Mouse (Mus musculus) embryonic facial prominence, embryonic 10.5 days (tissue): ENCODE data around the gene Cd163. TPM values are rescaled to one million over a fixed set of nuclear protein-coding genes. Genes with fewer than 3 reads are reported as not detected.

Source experiments
- DNase-seq: peaks from one replicate; pipeline ENCODE4 v3.0.0-alpha.2; 2017; ENCODE audit warnings: low spot score
- H3K27ac ChIP-seq: fragments of 300-500 bp; sonication (generic); replicated peaks from 2 replicates; pipeline ENCODE4 v1.5.1; 2016; ENCODE audit warnings: mild to moderate bottlenecking
- H3K27me3 ChIP-seq: fragments of 300-500 bp; sonication (generic); replicated peaks from 2 replicates; pipeline ENCODE4 v1.6.1; 2016; ENCODE audit warnings: low read depth, mild to moderate bottlenecking; ENCODE audit not compliant: poor library complexity, severe bottlenecking
- H3K36me3 ChIP-seq: fragments of 300-500 bp; sonication (generic); replicated peaks from 2 replicates; pipeline ENCODE4 v1.6.1; 2016; ENCODE audit warnings: mild to moderate bottlenecking, moderate library complexity
- H3K4me1 ChIP-seq: fragments of 300-500 bp; sonication (generic); 2 replicates; pipeline ENCODE4 v1.6.1; 2016
- H3K4me3 ChIP-seq: fragments of 300-500 bp; sonication (generic); 2 replicates; pipeline ENCODE4 v1.5.1; 2016; ENCODE audit warnings: mild to moderate bottlenecking, moderate library complexity
- H3K9me3 ChIP-seq: fragments of 300-500 bp; sonication (generic); 2 replicates; pipeline ENCODE4 v1.6.1; 2016; ENCODE audit warnings: mild to moderate bottlenecking
- WGBS: fragments of 180-500 bp; shearing (Covaris S2); methylation state at CpG from one replicate; pipeline ENCODE4 v1.1.7; 2016; 5-methylcytosine and 5-hydroxymethylcytosine counted together
- polyA plus RNA-seq: library from polyadenylated mRNA; unstranded; fragments of >200 nt; fragmentation: Nextera tagmentation; extraction: Ambion mirVana; gene quantifications from 2 replicates; pipeline ENCODE4 v1.2.1, GENCODE M21; 2016

The Cd163 gene
- polyA plus RNA-seq, 1 experiment from 2014 or later = not detected

DNA sequence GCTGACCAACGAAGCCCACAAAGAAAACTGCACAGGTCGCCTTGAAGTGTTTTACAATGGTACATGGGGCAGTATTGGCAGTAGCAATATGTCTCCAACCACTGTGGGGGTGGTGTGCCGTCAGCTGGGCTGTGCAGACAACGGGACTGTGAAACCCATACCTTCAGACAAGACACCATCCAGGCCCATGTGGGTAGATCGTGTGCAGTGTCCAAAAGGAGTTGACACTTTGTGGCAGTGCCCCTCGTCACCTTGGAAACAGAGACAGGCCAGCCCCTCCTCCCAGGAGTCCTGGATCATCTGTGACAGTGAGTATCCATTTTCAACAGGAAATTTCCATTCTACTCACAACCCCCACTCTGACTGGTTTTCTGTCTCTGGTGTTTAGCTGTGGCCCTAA lies 15.9 kb downstream of the Cd163 start:
- WGBS = 67% methylated on average over 6 of the region's 6 CpGs
- Histone ChIP-seq H3K27me3 (no peaks in the 10 kb centered on the region), H3K27ac (no peak overlapping the region), H3K4me3 (no peak overlapping the region), H3K9me3 (no peaks in the 10 kb centered on the region), H3K36me3 (no peaks in the 10 kb centered on the region), H3K4me1 (peaks cover 4% of the 10 kb centered on the region)
- no peak for DNase-seq

DNA sequence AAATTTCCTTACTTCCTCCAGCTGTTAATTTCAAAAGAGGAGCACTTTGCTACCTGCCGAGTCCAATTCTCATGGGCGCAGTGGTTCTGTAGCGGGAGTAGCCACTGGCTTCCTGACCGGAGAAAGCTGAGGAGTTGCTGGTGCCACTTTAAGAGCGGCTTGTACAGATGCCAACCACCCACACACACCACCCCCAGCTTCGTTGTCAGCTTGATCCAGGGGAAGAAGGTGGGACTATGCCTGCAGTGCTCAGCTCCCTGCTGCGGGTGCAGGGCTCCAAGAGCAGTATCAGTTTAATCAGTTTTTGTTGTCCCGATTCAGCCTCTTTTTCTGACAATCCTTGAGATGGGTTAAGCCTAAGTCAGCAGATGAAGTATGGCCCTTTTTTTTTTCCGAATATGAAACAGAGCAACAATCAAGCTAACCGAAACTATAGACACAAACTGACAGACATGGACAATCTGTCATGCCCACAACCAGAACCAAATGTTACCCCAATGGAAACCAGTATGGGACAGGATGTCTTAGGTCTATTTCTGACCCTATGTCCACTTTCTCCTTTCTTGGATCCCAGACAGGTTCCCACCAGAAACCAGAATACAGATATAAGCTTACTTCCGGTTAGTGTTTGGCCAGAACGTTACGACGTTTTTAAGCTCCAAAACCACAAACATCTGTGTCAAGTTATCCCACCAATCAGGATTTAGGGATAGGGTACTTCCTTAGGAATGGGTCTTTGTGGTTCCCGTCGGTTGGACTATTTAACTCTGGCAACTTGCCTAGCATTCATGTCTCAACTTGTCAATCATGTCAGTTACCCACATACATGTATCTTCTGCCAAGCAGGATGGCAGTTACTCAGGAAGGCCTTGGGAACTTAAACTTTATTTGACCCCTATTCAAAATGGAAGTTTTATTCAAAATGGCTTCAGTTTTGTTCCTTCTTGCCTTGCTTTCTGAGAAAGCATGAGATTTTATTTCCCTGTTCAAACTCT lies 17.3 kb downstream of the Cd163 start:
- DNase-seq = no peak
- H3K4me1 ChIP-seq = peaks cover 4% of the 10 kb centered on the region
- H3K36me3 ChIP-seq = no peaks in the 10 kb centered on the region
- H3K9me3 ChIP-seq = no peaks in the 10 kb centered on the region
- WGBS = 84% methylated on average over 16 of the region's 16 CpGs
- H3K4me3 ChIP-seq = no peak overlapping the region
- no peak overlapping the region for H3K27ac ChIP-seq
- no peaks in the 10 kb centered on the region for H3K27me3 ChIP-seq

DNA sequence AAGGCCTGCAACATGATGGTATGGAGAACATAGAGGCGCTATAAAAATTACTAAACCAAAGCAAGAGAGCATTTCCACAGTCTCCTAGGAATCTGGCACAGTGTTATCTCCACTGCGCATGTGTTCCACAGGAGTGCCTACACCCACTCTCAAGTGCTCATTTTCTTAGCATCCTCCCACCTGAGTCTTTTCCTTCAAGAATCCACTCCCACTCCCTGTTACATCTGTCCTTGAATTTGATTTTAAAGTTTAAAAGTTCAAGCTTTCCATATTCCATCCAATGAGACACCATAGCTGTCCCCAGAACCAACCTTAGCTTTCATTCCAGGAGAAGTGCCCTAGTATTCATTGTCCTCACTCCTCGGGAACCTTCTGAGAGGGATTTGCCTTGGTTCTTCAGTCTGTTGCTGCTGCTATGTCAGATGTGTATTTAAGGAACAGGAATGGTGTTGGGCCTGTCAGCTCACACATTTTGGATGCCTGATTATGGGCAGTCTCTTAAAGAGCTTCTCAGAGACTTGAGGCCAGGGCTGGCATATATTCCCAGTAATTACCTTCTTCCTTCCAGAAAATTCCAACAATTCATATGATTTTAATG lies 24.0 kb downstream of the Cd163 start:
- Histone ChIP-seq H3K4me3 (no peak overlapping the region), H3K36me3 (no peaks in the 10 kb centered on the region), H3K4me1 (no peaks in the 10 kb centered on the region), H3K27ac (no peak overlapping the region), H3K9me3 (no peaks in the 10 kb centered on the region), H3K27me3 (no peaks in the 10 kb centered on the region)
- no peak for DNase-seq
- 92% methylated on average over 3 of the region's 3 CpGs for WGBS

DNA sequence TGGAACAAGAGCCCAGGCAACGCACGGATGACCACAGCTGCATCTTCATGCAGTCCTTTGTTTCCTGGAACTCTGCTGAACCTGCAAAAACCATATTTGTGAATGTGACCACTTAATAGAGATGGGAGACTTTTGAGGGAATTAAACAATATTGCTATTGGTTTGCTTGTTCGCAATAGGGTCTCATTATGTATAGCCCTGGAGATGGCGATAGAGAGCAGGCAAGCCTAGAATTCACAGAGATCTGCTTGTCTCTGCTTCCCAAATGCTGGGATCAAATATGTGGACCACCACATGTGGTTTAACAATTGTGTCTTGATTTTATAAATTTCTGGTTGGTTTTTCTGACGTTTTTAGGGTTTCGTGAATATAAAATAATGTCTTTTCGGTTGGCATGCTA lies 25.2 kb downstream of the Cd163 start:
- Histone ChIP-seq H3K27ac (no peak overlapping the region), H3K36me3 (no peaks in the 10 kb centered on the region), H3K4me1 (no peaks in the 10 kb centered on the region), H3K4me3 (no peak overlapping the region), H3K27me3 (no peaks in the 10 kb centered on the region), H3K9me3 (no peaks in the 10 kb centered on the region)
- WGBS = 90% methylated on average over 7 of the region's 7 CpGs
- no peak for DNase-seq

DNA sequence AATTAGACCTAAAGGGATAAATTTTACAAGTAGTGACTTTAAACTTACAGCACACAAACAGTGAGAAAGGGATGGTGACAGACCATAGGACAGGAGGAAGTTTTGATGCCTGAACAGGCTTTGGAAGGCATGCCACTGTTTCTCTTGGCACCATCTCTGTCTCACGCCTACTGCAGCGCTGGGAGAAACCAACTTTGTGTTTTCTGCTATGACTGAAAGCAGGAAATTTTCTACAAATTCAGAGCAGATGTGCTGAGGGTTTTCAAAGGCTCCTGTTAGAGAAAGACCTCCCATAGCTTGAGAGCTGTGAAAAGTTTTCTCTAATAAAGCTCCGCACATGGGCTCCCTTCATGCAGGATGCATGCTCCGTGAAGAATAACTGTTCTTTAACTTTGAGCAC lies 40.6 kb downstream of the Cd163 start:
- no peaks in the 10 kb centered on the region for H3K36me3 ChIP-seq
- DNase-seq = no peak
- H3K9me3 ChIP-seq = no peaks in the 10 kb centered on the region
- H3K27me3 ChIP-seq = no peaks in the 10 kb centered on the region
- 70% methylated on average over 4 of the region's 4 CpGs for WGBS
- H3K4me1 ChIP-seq = no peaks in the 10 kb centered on the region
- H3K4me3 ChIP-seq = no peak overlapping the region
- no peak overlapping the region for H3K27ac ChIP-seq

- 81% methylated on average over 6 of the region's 6 CpGs for WGBS
- no peak for DNase-seq
These were observed 42.2 kb downstream of the Cd163 start for GRCm38 (mm10) chr6:124346613-124347012.

DNA sequence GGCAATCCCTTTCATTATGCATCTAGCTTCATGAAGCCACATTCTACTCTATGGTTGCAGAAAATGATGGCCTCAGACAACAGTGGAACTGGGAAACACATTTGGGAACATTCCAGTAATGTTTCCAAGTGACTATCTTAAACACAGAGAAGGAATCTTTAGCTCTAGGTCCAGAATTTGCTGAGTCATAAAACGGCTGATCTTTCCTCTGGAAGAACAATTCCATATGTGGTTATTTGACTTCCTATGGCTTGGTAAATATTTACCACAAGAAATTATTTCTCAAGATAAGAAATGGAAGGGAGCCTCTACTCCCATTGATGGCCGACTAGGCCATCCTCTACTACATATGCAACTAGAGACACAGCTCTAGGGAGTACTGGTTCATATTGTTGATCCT lies 48.8 kb downstream of the Cd163 start:
- H3K27ac ChIP-seq = no peak overlapping the region
- no peaks in the 10 kb centered on the region for H3K4me1 ChIP-seq
- 84% methylated on average over 2 of the region's 2 CpGs for WGBS
- no peaks in the 10 kb centered on the region for H3K27me3 ChIP-seq
- DNase-seq = no peak
- no peak overlapping the region for H3K4me3 ChIP-seq
- no peaks in the 10 kb centered on the region for H3K36me3 ChIP-seq
- no peaks in the 10 kb centered on the region for H3K9me3 ChIP-seq

More at GRCm38 (mm10) chr6:124346613-124347012, 42.2 kb downstream of the Cd163 start:
- no peaks in the 10 kb centered on the region for H3K4me1 ChIP-seq
- no peak overlapping the region for H3K27ac ChIP-seq
- no peaks in the 10 kb centered on the region for H3K9me3 ChIP-seq
- H3K27me3 ChIP-seq = no peaks in the 10 kb centered on the region
- no peak overlapping the region for H3K4me3 ChIP-seq
- no peaks in the 10 kb centered on the region for H3K36me3 ChIP-seq

DNA sequence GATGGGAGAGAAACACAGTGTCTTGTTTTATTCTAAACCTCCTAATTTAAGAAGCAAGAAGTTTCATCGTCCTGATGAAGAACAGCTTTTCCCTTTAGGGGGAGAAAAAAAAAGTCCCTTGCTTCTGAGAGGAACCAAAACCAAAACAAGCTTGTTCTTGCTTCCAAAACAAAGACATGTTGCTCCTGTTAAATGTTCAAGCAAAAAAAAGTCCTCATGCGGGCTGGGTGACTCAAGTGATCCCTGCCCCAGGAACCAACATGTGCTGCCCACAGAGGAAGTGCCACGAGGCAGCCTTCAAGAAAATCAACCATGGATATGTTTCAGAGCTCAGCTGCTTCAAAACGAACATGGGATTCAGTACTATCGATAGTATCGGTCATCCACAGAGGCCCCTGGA lies 54.5 kb downstream of the Cd163 start:
- Histone ChIP-seq H3K36me3 (no peaks in the 10 kb centered on the region), H3K4me1 (no peaks in the 10 kb centered on the region), H3K27me3 (no peaks in the 10 kb centered on the region), H3K27ac (no peak overlapping the region), H3K4me3 (no peak overlapping the region), H3K9me3 (no peaks in the 10 kb centered on the region)
- WGBS = 82% methylated on average over 6 of the region's 6 CpGs
- no peak for DNase-seq

GRCm38 (mm10) chr6:124360549-124360948 lies 56.1 kb downstream of the Cd163 start:
- 65% methylated on average over 6 of the region's 6 CpGs for WGBS
- H3K36me3 ChIP-seq = no peaks in the 10 kb centered on the region

GRCm38 (mm10) chr6:124364328-124364727 lies 59.9 kb downstream of the Cd163 start:
- H3K9me3 ChIP-seq = no peaks in the 10 kb centered on the region
- no peaks in the 10 kb centered on the region for H3K27me3 ChIP-seq
- H3K36me3 ChIP-seq = no peaks in the 10 kb centered on the region
- DNase-seq = no peak
- H3K4me3 ChIP-seq = no peak overlapping the region
- H3K27ac ChIP-seq = no peak overlapping the region
- 46% methylated on average over 5 of the region's 5 CpGs for WGBS
- H3K4me1 ChIP-seq = no peaks in the 10 kb centered on the region

More at GRCm38 (mm10) chr6:124360549-124360948, 56.1 kb downstream of the Cd163 start:
- Histone ChIP-seq H3K4me3 (no peak overlapping the region), H3K9me3 (no peaks in the 10 kb centered on the region), H3K27me3 (no peaks in the 10 kb centered on the region), H3K4me1 (no peaks in the 10 kb centered on the region), H3K27ac (no peak overlapping the region)
- no peak for DNase-seq

DNA sequence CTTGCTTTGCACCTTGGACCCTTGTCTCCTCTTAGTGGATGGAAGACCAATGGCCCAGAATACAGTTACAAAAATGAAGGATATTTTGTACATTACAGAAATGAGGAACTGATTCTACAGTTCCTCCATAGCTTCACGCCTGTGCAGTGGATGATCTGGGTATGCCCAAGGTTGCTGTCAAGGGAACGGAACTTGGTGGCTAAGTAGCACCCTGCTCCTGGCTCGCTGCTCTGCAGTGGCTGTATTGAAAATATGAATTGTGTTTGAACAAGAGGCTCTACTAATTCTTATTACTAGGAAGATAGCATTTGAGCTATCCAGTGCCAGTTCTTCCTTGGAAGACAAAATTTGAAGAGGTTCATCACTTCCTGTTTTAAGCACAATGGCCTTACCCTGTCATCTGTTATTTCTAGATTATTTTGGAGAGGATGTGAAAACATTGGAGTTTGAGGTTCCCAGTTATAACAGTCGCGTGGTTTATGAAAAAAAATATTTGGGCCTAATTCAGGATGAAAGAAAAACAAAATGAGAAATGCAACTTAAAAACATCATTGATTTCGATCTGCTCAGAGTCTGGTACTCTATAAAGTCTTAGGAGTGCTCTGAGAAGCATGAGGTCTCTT lies 69.2 kb downstream of the Cd163 start:
- WGBS = 88% methylated on average over 6 of the region's 6 CpGs
- no peak for DNase-seq
- H3K27ac ChIP-seq = no peak overlapping the region

DNA sequence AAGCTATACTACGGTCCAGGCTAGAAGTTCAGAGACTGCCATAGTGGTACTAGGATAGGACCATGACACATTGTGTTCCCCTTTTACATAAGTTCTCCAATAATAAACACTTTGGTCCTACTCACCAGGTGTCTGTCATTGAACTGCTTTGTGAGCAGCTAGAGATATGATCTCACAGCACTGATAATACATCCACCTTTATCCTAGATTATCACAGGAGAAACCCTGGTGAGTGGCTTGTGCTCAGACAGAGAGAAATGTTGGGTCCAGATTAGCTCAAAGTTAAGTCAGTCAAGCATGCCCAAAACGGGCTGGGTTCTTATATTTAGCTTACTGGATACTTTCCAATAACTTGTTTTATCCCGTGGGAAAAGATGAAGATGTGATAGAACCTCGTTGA lies 70.2 kb downstream of the Cd163 start:
- no peak for DNase-seq
- no peaks in the 10 kb centered on the region for H3K27me3 ChIP-seq
- WGBS = 89% methylated on average over 4 of the region's 4 CpGs
- no peak overlapping the region for H3K4me3 ChIP-seq
- H3K4me1 ChIP-seq = peaks cover 4% of the 10 kb centered on the region; the same call in 1 of the 2 replicates
- no peak overlapping the region for H3K27ac ChIP-seq
- no peaks in the 10 kb centered on the region for H3K36me3 ChIP-seq
- H3K9me3 ChIP-seq = no peaks in the 10 kb centered on the region

More for the DNA sequence above, 69.2 kb downstream of the Cd163 start:
- H3K4me1 ChIP-seq = peaks cover 4% of the 10 kb centered on the region; the same call in 1 of the 2 replicates
- no peaks in the 10 kb centered on the region for H3K9me3 ChIP-seq
- no peaks in the 10 kb centered on the region for H3K27me3 ChIP-seq
- H3K4me3 ChIP-seq = no peak overlapping the region
- H3K36me3 ChIP-seq = no peaks in the 10 kb centered on the region
